Mouse (Mus musculus) myocyte (in vitro differentiated cells): ENCODE results near the gene Rnf19b. TPM values are rescaled to one million over a fixed set of nuclear protein-coding genes. Genes with fewer than 3 reads are reported as not detected.
A peak's percentile ranks its signal among the peaks of the same experiment; 100 is the strongest.

Source experiments
- H3K27me3 ChIP-seq: one replicate; pipeline ENCODE4 v1.6.1; 2011; ENCODE audit not compliant: control insufficient read depth, insufficient read depth, insufficient read length
- H3K36me3 ChIP-seq: one replicate; pipeline ENCODE4 v1.6.1; 2011; ENCODE audit not compliant: control insufficient read depth, insufficient read depth
- H3K4me2 ChIP-seq: one replicate; pipeline ENCODE4 v1.6.1; 2011; ENCODE audit warnings: low read depth, control low read depth
- H3K4me3 ChIP-seq: one replicate; pipeline ENCODE4 v1.5.1; 2011; ENCODE audit warnings: mild to moderate bottlenecking, control low read depth, moderate library complexity
- H3K79me2 ChIP-seq: one replicate; pipeline ENCODE4 v1.6.1; 2011; ENCODE audit not compliant: control insufficient read depth, insufficient read depth
- H3ac ChIP-seq: one replicate; pipeline ENCODE4 v1.6.1; 2011; ENCODE audit not compliant: control insufficient read depth, insufficient read length
- CEBPB ChIP-seq: IDR thresholded peaks from 2 replicates; pipeline ENCODE4 v1.6.1; 2011; ENCODE audit warnings: mild to moderate bottlenecking, moderate library complexity; ENCODE audit not compliant: poor library complexity, insufficient read depth, severe bottlenecking
- E2F4 ChIP-seq: IDR thresholded peaks from one replicate; pipeline ENCODE4 v1.6.1; 2011; ENCODE audit warnings: mild to moderate bottlenecking, control low read depth, moderate library complexity; ENCODE audit not compliant: insufficient read depth
- MAX ChIP-seq: IDR thresholded peaks from one replicate; pipeline ENCODE4 v1.6.1; 2011; ENCODE audit warnings: low read depth, mild to moderate bottlenecking, control low read depth
- MYOD1 ChIP-seq, 3 experiments: IDR thresholded peaks; one replicate each; pipeline ENCODE4 v1.6.1; 2011; ENCODE audit warnings: control low read depth in 2 of 3, low read depth in 2 of 3, mild to moderate bottlenecking in 2 of 3, moderate library complexity in 1 of 3; ENCODE audit not compliant: insufficient read length in 2 of 3, control insufficient read depth in 1 of 3
- MYOG ChIP-seq, 3 experiments: IDR thresholded peaks; one replicate each; pipeline ENCODE4 v1.6.1; 2011; ENCODE audit warnings: control low read depth in 2 of 3, low read depth in 2 of 3, mild to moderate bottlenecking in 2 of 3; ENCODE audit not compliant: insufficient read length in 2 of 3, control insufficient read depth in 1 of 3, insufficient read depth in 1 of 3
- POLR2A ChIP-seq: IDR thresholded peaks from one replicate; pipeline ENCODE4 v1.6.1; 2011; ENCODE audit warnings: low read depth, mild to moderate bottlenecking, control low read depth, moderate library complexity; ENCODE audit not compliant: insufficient read length
- POLR2AphosphoS2 ChIP-seq: IDR thresholded peaks from one replicate; pipeline ENCODE4 v1.6.1; 2011; ENCODE audit warnings: low read depth, control low read depth; ENCODE audit not compliant: insufficient read length
- REST ChIP-seq: IDR thresholded peaks from one replicate; pipeline ENCODE4 v1.6.1; 2011; ENCODE audit warnings: mild to moderate bottlenecking, control low read depth, moderate library complexity; ENCODE audit not compliant: insufficient read depth, insufficient read length
- SRF ChIP-seq: IDR thresholded peaks from one replicate; pipeline ENCODE4 v1.6.1; 2011; ENCODE audit warnings: low read depth; ENCODE audit not compliant: control insufficient read depth, insufficient read length
- TCF12 ChIP-seq: IDR thresholded peaks from one replicate; pipeline ENCODE4 v1.6.1; 2011; ENCODE audit warnings: mild to moderate bottlenecking, control low read depth; ENCODE audit not compliant: poor library complexity, insufficient read depth, severe bottlenecking
- TCF3 ChIP-seq: IDR thresholded peaks from one replicate; pipeline ENCODE4 v1.6.1; 2011; ENCODE audit warnings: low read depth, control low read depth; ENCODE audit not compliant: insufficient read length
- USF1 ChIP-seq: IDR thresholded peaks from one replicate; pipeline ENCODE4 v1.6.1; 2011; ENCODE audit warnings: low read depth, mild to moderate bottlenecking, control low read depth, moderate library complexity
- polyA plus RNA-seq: library from polyadenylated mRNA; unstranded; fragments of >200 nt; fragmentation: generic; extraction: Trizol; gene quantifications from one replicate; pipeline ENCODE4 v1.2.1, GENCODE M21; 2012; ENCODE audit warnings: missing spikeins

Rnf19b gene
- polyA plus RNA-seq, 1 experiment, result 49.3 TPM

- Histone ChIP-seq H3K4me3 (no peak overlapping the region), H3K79me2 (no peaks in the 10 kb centered on the region), H3K27me3 (peaks cover 5% of the 10 kb centered on the region), H3K4me2 (no peak overlapping the region), H3K36me3 (no peaks in the 10 kb centered on the region), H3ac (no peak overlapping the region)
- no peak for TF ChIP-seq POLR2A
- TF ChIP-seq MAX, result no peak
- TF ChIP-seq MYOG (IDR thresholded peaks at IDR 0.05; ENCODE audit: control insufficient read depth in 1 of 3, insufficient read depth in 1 of 3, insufficient read length in 2 of 3, low read depth in 2 of 3), result no peak
Measured at GRCm38 (mm10) chr4:129128582-129129338, 70.7 kb downstream of the Rnf19b start.

DNA sequence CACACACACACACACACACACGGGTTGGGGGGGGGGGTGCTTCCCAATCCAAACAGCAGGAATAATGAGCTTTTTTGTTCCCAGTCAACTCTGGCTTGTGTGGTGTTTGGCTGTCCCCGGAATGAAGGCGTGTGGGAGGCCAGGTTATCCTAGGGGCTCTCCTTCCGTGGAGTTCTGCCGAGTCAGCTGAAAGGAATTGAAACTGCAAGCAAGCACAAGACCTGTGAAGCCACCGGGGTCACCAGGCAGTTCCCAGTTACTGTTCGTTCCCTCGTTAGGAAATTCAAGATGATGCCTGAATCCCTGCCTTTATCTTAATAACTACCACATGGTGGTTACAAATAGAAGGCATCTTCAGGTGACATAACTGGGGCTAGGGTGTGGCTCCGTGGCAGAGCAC is 71.3 kb downstream of the Rnf19b start:
- H3K4me3 ChIP-seq, result no peak overlapping the region
- peak overlapping the region; percentile 1 for H3K4me2 ChIP-seq
- no peaks in the 10 kb centered on the region for H3K79me2 ChIP-seq
- H3K27me3 ChIP-seq, result peaks cover 5% of the 10 kb centered on the region
- no peaks in the 10 kb centered on the region for H3K36me3 ChIP-seq
- H3ac ChIP-seq, result no peak overlapping the region
- TF ChIP-seq MYOD1 (IDR thresholded peaks at IDR 0.05; ENCODE audit: control insufficient read depth in 1 of 3, insufficient read length in 2 of 3, low read depth in 2 of 3) (no peak), POLR2AphosphoS2 (no peak), MAX (no peak), POLR2A (no peak), TCF3 (no peak), MYOG (IDR thresholded peaks at IDR 0.05; ENCODE audit: control insufficient read depth in 1 of 3, insufficient read depth in 1 of 3, insufficient read length in 2 of 3, low read depth in 2 of 3) (no peak), TCF12 (no peak), USF1 (no peak), REST (no peak), SRF (no peak), E2F4 (no peak), CEBPB (no peak)

- Histone ChIP-seq H3K36me3 (no peaks in the 10 kb centered on the region), H3K79me2 (no peaks in the 10 kb centered on the region), H3ac (no peak overlapping the region), H3K4me2 (peak overlapping the region; percentile 32), H3K4me3 (no peak overlapping the region), H3K27me3 (peaks cover under 1% of the 10 kb centered on the region)
- TF ChIP-seq TCF12, result no peak
- no peak for TF ChIP-seq MYOG (IDR thresholded peaks at IDR 0.05; ENCODE audit: control insufficient read depth in 1 of 3, insufficient read depth in 1 of 3, insufficient read length in 2 of 3, low read depth in 2 of 3)
- no peak for TF ChIP-seq REST
- TF ChIP-seq USF1, result no peak
- no peak for TF ChIP-seq POLR2AphosphoS2
- TF ChIP-seq TCF3, result no peak
- no peak for TF ChIP-seq CEBPB
- no peak for TF ChIP-seq MAX
- no peak for TF ChIP-seq POLR2A
- no peak for TF ChIP-seq SRF
- TF ChIP-seq MYOD1 (IDR thresholded peaks at IDR 0.05; ENCODE audit: control insufficient read depth in 1 of 3, insufficient read length in 2 of 3, low read depth in 2 of 3), result no peak
- TF ChIP-seq E2F4, result no peak
Measured at GRCm38 (mm10) chr4:129130149-129130548, 72.1 kb downstream of the Rnf19b start.

- Histone ChIP-seq H3K36me3 (no peaks in the 10 kb centered on the region), H3ac (no peak overlapping the region), H3K27me3 (no peaks in the 10 kb centered on the region), H3K4me2 (no peak overlapping the region), H3K4me3 (no peak overlapping the region), H3K79me2 (no peaks in the 10 kb centered on the region)
- TF ChIP-seq TCF3 (no peak), TCF12 (no peak), POLR2AphosphoS2 (no peak), CEBPB (no peak), MYOG (IDR thresholded peaks at IDR 0.05; ENCODE audit: control insufficient read depth in 1 of 3, insufficient read depth in 1 of 3, insufficient read length in 2 of 3, low read depth in 2 of 3) (no peak), MAX (no peak), MYOD1 (IDR thresholded peaks at IDR 0.05; ENCODE audit: control insufficient read depth in 1 of 3, insufficient read length in 2 of 3, low read depth in 2 of 3) (no peak), USF1 (no peak), POLR2A (no peak), REST (no peak), SRF (no peak), E2F4 (no peak)
Measured at GRCm38 (mm10) chr4:129130755-129131303, 72.8 kb downstream of the Rnf19b start.
